Mouse (Mus musculus) lung, postnatal 25 days (tissue): Measurements from ENCODE around the gene Gm20518.
A peak's percentile ranks its signal among the peaks of the same experiment; 100 is the strongest.

Experiments used
- DNase-seq: peaks from one replicate; pipeline ENCODE4 v3.0.0; 2022; ENCODE audit warnings: low spot score

Gm20518 gene

DNA sequence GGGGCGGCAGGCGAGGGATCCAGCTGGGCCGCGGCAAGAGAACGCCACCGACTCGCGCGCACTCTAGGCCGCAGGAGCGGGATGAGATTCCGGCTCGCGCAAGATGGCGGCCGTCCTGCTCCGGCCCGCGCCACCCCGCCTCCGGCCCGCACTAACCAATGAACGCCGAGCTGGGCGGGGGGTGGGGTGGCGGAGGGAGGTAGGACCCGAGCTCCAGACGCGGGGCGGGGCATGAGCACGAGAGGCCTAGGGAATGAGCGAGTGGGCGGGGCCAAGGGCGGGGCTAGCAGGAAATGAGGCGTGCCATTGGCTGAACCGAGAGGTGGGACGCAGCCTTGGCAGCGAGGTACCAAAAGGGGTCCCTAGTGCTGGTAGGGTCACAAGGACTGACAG lies at the start of gene Gm20518:
TSS of gene Gm20518 (minus strand) at position 105 of the 393 bp plus-strand sequence.
- peak; percentile 98 for DNase-seq

DNA sequence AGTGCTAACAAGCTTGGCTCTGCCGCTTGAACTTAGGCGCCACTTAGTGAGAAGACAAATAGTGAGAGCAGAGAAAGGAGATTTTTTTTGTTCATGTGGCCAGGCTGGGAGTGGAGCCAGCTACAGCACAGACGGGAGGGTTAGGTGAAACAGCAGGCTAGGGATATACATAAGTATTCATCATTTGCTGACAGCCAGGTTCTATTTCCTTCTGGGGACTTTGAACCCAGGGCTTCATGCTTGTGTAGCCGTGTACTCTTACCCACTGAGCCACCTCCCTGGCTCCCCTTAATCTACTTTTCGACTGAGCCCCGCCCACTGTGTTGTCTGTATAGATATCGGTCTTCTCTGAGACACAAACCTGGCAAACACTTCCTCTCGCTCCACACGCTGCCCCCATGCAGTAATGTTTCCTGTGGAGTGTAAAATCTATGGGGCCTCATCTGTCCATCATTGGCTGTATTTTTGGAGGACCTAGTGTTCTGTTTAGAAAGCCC lies 47.8 kb upstream of the Gm20518 start:
- no peak for DNase-seq

DNA sequence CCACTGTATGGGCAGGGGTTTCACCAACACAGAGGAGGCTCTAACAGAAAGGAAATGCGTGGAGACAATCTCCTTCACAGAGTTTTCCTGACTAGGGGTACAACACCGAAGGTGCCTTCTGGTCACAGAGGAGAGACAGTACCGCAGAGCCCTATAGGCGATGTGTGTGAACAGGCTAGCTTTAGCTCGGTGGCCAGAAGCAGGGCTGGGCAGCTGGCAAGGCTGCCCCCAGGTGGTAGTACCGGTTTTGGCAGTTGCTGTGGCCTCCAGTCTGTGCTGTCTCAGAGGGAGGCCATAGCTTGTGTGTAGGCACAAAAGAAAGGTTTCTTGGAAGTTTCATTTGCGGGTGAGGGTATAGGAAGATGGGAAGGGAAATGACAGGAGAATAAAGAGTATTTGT lies 47.4 kb upstream of the Gm20518 start:
- DNase-seq = peak; percentile 77

DNA sequence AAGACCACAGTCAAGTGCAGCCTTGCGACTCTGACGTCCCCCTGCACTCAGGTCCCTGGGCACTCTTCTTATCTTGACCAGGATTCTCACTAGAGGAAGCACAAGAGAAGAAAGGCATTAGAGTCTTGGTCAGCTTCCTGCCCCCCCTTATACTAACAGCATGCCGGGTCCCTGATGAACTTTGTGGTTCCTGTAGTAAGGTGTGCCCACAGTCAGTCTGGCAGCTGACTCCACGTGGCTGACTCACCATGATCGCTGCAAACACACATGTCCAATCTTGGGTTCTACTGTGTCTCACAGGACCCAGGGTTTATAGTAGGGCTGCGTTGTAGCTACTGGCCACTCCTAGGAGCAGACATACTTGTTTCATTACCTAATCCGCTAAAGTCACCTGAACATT lies 46.7 kb upstream of the Gm20518 start:
- no peak for DNase-seq

DNA sequence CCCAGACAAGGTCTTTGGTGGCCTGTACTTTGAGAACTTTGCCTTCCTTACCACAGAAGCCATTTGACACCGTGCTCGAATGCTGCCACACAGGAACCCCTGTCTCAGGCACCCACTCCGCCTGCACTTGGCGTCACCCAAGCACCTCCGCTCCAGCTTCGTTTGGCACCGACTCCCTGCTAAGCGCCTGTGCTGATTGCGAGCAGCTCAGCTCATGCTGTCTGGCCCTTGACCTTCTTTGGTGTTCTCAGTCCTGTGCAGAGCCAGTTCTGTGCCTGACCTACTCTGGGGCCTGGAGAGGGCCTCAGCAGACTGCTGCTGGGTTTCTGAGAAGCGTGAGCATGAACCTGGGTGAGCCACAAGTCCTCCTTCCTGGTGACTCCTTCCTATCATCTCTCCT lies 45.3 kb upstream of the Gm20518 start:
- peak; percentile 49 for DNase-seq

DNA sequence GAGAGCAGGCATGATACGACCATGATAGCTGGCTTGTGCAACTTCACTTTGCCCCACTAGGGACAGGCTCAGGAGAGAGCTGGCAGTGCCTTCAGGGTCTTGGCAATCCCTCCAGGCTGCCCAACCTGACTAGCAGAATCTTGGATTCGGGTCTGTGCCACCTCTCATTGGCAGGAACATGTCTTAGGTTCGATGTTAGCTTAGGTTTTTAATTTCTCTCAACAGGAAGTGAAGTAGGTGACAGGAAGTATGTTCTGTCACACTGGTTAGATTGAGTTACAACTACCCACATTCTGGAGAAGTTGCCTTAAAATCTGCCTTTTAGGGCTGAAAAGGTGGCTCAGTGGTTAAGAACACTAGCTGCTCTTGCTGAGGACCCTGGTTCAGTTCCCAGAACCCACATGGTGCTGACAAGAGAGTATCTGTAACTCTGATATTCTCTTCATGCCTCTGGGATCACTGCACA lies 43.0 kb upstream of the Gm20518 start:
- no peak for DNase-seq

DNA sequence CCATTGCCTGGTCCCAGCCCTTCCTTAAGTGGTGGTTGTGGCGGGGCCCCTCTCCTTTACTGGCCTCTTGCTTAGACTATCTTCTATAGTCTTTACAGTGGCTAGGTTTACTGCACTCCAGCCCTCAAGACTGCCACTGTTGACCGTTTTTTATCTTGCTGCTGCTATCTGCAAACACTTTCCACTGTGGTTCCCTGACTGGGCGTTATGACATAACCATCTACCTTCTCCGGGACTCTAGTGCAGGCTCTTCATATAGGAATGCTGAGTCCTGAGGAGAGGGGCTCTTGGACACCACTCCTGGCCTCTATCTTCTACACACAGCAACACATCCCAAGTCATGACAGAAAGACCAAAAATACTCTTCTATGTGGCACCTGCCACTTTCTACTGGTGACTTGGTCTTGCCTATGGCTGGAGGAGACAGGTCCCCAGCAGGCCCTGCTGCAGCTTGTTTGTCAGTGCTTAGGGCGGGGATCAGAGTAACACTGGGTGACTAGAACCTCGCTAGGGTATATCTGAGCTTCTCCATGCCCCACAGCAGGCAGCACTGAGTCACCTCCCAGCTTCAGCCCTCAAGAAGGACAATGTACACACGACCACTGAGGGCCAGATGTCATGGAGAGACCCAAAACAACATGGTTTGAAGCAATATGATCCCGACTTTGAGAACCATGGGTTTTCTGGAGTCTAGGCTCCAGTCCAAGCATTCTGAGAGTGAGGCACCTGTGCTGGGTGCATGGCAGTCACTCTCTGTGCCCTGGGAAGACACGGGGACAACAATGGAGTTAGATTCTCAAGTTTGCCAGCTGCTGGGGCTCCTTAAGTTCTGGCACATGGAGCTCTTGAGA lies 42.3 kb upstream of the Gm20518 start:
- no peak for DNase-seq

DNA sequence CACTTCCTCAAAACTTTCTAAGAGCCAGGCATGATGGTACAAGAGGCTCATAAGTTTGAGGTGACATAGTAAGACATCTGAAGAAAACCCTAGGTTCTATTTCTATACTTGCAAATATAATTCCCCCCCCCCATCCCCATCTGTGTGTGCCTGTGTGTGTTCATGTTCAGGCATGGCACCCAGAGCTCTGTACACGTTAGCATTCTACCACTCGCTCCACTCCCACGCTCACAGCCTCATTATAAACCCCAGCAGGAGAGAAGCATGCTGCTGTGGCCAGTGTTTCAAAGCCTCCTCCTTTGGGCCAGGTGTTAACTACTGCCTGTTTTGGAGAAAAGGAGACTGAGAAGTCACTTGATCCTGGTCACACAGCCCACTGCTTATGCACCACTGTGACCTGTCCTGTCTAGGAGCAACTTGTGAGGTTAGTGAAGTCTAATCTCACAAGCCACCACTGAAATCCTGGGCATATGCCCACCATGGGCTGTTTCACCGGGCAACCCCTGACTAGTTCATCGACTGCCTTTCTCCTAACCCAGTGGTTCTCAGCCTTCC lies 40.5 kb upstream of the Gm20518 start:
- no peak for DNase-seq

DNA sequence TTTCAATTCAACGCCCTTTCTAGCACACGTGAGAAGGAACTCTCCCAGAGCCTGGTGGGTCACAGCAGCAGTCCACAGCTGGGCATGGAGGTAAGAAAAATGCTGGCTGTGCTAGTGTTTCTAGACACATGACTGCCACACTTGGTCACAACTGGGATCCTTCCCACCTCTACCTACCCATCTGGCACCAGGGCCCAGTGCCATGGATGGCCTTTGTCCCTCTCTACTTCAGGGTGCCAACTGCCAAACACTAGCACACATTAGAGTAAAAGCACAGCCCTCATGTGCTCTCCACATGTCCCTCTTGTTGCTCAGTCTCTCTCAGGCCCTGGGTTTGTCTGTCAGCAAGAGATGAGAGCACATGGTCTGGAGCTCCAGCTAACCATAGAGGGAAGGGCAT lies 38.2 kb upstream of the Gm20518 start:
- DNase-seq = no peak

DNA sequence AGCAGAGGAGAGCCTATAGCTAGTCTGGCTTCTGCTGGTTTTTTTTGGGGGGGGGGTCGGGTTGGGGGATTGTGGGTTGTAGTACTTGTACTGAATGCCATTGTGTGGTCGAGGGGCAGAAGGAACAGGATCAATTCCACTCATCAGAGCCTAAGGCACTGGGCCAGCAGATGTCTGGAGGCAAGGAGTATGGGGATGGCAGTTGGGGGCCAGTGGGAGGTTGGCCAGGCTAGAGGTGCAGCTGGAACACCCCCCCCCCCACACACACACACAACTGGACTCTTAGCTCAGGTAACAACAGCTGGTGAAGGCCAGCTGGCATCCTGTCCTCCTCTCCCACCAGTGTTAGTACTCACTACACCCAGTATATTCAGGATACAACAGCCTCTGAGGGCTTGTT lies 37.7 kb upstream of the Gm20518 start:
- no peak for DNase-seq

DNA sequence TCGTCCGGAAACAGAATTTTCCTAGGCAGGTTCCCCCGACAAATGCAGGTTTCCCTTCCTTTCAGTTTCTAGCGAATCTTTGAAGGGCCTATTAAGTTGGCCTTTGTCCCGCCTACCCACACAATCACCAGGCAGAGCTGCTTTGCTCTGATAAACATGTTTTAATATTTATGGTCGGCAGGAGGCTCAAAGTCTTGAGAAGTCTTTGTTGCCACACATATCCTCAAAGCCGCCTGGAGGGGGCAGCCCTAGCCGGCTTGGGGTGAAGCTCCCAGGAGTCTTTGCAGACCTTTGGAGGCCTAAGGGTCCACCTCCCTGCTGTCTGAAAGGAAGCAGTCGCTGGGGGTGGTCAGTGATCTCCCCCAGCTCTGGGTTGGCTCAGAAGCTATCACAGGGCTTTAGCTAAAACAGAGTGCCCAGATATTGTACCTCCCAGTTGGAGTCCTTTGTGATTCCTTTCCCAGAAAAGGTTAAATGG lies 37.2 kb upstream of the Gm20518 start:
- DNase-seq = peak; percentile 89

DNA sequence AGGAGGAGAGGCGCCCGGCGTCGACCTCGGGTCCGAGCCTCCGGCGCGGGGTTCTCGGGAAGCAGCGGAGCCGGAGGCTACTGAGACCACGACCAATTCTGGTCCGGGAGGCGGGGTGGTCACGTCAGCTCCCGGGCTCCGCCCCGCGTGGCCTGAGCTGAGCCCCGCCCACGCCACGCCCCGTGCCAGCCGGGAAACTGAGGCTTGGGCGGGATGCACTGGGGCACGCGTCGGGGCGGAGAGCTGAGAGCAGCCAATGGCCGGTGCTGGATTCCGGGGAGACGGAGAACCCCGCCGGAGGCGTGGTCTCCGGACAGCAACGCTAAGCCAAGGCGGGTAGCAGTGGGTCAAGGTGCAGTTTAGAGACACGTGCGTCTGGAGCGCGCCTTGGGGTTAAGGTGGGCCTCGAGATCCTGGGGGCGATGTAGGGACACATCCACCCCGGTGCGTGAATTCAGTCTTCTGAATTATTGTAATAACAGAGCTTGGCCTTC lies 36.7 kb upstream of the Gm20518 start, which contains the start of gene Slc25a1:
TSS of gene Slc25a1 (minus strand) at position 133 of the 494 bp plus-strand sequence.
- peak; percentile 80 for DNase-seq

DNA sequence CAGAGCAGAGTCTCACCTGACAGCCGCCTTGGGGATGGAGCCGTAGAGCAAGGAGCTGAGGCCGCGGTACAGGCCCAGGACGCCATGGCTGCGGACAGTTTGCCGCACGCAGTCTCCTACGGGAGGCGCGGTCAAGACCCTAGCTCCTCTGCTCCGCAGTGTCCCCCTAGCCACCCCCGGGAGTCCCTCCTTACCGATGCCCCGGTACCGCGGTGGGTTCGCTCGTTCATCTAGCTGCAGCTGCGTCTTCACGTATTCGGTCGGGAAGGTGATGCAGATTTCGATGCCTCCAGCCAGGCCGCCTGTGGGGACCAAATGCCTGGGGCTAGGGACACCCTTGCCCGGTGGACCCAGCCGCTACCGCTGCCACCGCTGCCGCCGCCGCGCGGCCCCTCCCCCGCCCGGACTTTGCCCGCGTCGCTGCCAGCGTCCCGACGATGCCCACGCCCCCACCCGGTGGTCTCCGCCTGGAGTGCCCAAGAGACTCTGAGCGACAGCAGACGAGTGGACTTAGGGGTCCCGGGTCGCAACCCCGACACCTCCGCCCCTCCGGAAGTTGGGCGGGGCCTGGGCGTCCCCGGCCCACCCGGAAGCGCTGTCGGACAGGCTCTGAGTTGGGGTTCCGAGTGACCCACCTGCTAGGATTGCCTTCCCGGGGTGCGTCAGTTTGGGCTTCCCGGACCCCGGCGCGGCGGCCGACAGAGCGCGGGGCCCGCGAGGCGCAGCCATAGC lies 36.0 kb upstream of the Gm20518 start:
- peak; percentile 23 for DNase-seq

DNA sequence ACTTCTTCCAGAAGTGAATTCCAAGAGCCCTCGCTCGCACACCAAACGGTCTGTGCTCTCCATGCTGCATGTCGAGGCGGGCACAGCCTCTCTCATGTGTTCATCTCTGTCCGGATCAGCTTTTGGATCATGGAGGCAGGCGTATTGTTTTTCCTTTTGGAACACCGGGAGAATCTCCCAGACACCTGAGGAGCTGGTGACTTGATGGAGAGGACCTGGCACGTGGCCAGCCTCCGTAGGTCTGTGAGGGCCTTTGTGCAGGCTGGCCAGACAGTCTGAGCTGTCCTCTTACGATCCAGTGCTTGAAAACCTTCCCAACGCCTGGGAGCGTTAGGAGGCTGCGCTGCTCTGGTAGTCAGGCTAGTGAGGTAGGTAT lies 30.7 kb upstream of the Gm20518 start:
- DNase-seq = no peak

DNA sequence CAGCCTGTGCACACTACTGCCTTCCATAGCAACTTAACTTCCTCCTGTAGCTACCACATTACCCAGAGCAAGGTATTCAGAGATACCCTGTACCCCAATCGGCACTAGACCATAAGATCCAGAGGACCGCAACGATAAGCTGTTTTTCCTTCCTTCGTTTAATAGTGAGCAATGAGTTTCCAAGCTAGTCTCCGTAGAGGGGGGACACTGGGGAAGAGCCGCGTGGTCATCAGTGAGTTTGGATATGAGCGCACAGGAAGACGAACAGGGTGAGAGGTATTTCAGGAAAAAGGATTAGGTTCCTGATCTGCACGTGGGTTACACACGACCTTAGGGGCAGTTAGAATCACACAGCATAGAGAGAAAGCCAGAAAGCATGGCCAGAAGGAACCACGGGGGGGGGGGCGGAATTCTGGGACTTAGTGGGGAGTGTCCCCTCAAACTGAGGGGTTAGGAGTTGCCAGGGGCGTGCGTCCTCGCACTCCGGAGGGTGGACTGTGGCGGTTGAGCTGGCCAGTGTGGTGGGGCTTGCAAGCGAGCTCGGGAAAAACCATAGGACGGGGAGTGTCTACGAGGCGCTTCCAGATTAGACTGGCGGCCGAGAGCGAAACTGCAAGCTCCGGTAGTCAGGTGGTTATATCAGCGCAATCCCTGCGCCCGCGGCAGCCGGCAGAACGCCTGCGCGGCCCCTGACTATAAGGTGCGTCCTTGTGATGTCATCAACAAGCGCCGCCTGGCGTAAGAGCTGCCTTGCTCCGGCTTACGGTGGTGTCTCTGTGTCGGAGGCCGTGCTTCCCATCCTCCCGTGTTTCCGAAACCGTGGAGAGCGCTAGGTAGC lies 30.1 kb upstream of the Gm20518 start:
- DNase-seq = peak; percentile 95

DNA sequence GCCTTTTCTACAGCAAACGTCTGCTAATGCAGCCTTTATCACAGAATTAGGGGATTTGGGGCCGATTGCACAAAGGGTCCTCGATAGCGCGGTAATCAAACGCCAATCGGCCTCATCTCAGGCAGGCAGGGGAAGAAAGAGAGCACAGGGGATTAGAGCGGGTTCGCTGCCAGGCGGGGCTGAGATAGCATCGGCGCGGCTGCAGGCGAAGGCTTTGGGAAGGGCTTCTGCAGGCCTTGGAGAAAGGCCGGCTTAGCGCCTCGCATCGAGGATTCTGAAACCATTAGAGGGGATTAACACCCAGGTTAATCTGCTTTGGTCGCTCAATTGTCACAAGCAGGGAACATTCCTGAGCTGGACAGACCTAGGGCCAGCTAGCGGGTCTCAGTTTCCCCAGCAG lies 29.1 kb upstream of the Gm20518 start:
- DNase-seq = no peak

DNA sequence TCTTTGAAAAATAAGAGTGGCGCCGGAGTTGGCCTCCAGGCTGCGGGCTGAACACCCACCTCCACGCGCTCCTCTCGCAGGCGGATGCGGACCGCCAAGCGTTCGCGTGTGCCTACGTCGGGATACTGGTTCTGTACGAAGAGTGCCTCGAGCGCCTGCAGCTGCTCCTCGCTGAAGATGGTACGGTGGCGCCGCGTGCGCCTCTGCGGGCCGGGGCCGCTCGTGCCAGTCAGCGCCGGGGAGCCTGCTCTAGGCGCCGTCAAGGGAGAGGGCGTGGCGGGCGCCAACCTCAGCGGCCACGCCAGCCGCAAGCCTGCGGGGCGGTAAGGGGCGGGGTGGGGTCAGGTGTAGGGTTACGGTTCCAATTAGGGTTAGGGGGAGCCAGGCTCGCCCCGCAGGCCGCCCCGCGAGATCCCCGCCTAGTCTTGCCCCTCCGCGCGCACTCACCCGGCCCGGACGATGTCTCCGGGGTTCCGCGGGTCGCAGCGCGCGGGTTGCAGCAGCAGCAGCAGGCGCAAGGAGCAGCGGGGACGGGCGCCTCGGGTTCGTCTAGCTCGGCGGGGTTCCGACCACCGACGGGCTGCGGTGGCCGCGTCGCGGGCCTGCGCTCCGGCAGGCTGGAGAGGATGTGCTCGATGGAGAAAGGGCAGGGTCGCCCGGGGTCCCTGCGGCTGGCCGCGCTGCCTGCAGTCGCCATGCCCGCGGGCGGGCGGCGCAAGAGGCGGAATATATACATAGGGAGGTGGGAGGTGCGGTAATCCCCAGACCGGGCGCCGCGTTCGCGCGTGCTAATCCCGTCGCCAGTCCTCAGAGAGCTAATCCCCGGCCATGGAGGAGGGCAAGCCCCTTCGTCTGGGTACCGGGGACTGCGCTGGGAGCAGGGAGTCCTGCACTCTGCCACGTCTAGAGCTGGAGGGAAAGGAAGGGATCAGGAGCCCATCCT lies 23.1 kb upstream of the Gm20518 start, which contains the start of gene Gsc2:
TSS of gene Gsc2 (minus strand) at position 753 of the 943 bp plus-strand sequence.
- DNase-seq = no peak

DNA sequence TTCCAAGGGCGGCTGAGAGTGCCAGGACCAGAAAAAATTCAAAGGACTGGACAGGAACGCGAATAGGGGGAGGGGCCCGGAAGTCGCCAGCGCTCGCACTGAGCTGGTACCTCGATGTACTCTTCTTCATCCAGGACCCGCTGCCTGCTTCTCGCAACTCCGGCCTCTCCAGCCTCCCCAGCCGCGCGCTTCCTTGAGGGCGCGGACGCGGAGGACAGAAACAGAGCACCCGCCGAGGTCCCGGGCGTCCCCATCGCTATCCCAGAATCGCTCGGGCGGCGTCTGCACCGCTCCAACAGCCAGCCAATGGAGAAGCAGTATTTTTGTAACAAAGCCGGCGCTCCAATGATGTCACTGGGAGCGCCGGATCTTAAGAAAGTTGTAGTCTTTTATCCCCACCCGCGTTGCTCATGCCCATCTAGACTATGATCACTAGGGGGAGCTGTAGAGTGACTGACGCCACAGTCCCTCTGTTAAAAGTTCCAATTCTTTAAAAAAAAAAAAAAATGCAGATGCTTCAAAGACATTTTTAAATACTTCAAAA lies 19.7 kb upstream of the Gm20518 start, which contains the start of gene Ess2:
TSS of gene Ess2 (minus strand) at position 297 of the 544 bp plus-strand sequence.
- DNase-seq = peak; percentile 95

DNA sequence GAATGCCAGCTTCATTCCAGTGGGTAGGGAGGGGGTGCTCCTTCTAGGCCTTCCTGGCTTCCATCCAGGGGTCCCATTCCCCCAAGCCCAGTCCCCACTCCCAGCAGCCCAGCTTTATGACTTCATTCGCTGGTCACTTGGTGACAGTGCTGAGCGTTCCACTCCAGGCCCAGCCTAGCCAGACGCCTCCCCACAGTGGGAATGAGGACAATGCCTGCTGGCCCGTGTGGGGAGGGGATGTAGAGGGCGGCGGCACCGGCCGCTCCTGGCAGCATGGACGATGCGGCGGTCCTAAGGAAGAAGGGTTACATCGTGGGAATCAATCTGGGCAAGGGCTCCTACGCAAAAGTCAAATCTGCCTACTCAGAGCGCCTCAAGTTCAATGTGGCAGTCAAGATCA lies 7.0 kb upstream of the Gm20518 start, which contains the start of the genes Dgcr2 and Tssk2:
TSS of gene Dgcr2 (minus strand) at position 101 of the 400 bp plus-strand sequence.
TSS of gene Tssk2 (plus strand) at position 176 of the 400 bp plus-strand sequence.
- DNase-seq = no peak

DNA sequence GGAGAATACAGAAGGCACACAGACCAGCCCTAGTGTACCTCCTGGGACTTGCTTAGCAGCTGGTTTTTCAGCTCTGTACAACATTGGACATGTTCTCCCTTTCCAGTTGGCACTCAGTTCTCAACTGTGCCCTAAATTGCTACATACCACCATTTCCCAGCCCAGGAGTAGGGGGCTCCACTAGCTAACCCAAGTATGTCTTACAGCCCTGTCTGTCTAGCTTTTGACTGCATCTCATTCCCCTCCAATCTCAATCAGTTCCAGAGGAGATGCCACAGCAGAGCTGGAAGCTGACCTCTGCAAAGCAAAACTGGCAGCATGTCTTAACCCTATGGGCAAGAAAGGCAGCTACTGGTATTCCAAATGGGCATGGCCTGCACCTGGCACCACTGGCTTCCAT lies 4.6 kb upstream of the Gm20518 start:
- DNase-seq = no peak
